Mouse (Mus musculus) liver, adult 2 months (tissue): ENCODE results near the gene Perm1.

Experiments used
- CTCF ChIP-seq: fragments of 200-500 bp; IDR thresholded peaks from 2 replicates; pipeline ENCODE4 v1.5.1; 2011; ENCODE audit warnings: low read depth, low read length, control low read depth
- POLR2A ChIP-seq: fragments of 200-500 bp; IDR thresholded peaks from 2 replicates; pipeline ENCODE4 v1.6.1; 2011; ENCODE audit warnings: low read length, control low read depth; ENCODE audit not compliant: insufficient read depth; ENCODE audit errors: extremely low read depth

DNA sequence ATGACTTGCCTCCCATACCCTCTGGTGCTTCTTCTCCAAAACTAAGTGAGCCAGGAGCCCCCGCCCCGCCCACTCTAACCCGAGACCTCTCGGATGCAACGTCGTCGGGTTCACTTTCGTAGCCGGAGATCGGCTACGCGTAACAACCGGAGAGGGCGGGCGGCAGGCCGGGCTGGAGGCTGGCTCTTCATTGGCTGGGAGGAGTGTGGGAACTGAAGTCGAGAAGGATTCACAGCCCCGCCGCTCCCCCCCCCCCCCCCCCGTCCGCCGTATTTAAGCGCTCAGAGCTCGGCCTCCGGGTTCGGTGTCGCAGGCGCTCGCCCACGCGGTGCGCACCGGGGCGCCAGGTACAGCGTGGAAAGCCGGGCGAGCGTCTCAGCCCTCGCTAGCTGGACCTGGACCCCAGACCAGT lies 12.7 kb upstream of the Perm1 start, which contains the start of gene AW011738:
- TF ChIP-seq CTCF (no peak), POLR2A (peak; percentile 73; the same call in 1 of the 2 replicates)
